15 mouse cellular contexts compared by ENCODE assay signal in the genomic region with DNA sequence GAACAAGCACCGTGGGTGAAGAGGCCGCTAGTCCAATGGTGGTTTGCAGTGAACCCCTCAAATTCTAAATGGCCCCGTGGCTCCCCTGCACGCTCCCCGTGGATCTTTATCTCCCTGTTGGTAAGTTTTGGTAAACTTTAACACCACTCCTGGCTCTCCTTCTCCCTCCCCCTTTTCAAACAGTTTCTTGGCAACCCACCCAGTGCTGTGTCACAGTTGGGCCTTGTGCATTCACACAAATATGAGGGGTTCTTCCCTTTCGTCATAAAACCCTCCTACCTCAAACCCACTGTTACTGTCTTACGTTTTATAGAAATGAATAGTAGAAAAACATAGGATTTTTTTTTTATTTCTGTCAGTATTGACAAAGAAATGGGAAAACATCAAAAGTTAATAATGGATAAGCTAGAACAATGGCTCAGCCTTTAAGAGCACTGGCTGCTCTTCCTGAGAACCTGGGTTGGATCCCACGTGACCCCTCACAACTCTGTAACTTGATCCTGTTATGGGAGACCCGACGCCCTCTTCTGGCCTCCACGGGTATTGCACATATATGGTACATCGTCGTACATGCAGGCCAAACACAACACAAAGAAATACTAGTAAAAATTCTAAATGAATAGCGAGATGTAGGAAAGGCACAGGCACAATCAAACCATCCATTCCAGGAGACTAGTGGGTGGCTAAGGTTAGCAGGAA.
A peak's percentile ranks its signal among the peaks of the same experiment; 100 is the strongest.
DNase-seq lines count a peak whose midpoint lies in the region; ATAC-seq and TF ChIP-seq lines count a peak whose summit lies in the region.
"Had no signal": no experiment of that assay in that cellular context is flagged by ENCODE, and none has a peak within 500 bp of the region (broad histone marks: within the 10 kb centered on the region; RNA-seq: fewer than 3 reads in every experiment).

No protein-coding gene starts in this region.

- H3K36me3 ChIP-seq in intestine, postnatal 0 days (ENCODE audit: control insufficient read depth, insufficient read depth), result no peaks in the 10 kb centered on the region
- H3K36me3 ChIP-seq in intestine, embryonic 15.5 days, result no peaks in the 10 kb centered on the region
- no peaks in the 10 kb centered on the region for H3K36me3 ChIP-seq in ES-Bruce4 (ENCODE audit: control insufficient read depth, insufficient read depth, low read length, poor library complexity, severe bottlenecking)
- H3K36me3 ChIP-seq: embryonic facial prominence, embryonic 13.5 days; heart, embryonic 12.5 days had no signal

- no peak overlapping the region for H3K27ac ChIP-seq in intestine, postnatal 0 days (ENCODE audit: low read depth, low read length)
- no peak overlapping the region for H3K27ac ChIP-seq in intestine, embryonic 15.5 days
- no peak overlapping the region for H3K27ac ChIP-seq in ES-Bruce4 (ENCODE audit: insufficient read depth, low read length)
- no peak overlapping the region for H3K27ac ChIP-seq in cortical plate, adult 2 months (ENCODE audit: insufficient read depth, low read length)
- H3K27ac ChIP-seq: embryonic facial prominence, embryonic 13.5 days had no signal

- no peak for TF ChIP-seq POLR2A in ES-Bruce4 (IDR thresholded peaks at IDR 0.05; ENCODE audit: insufficient read depth, low read length)
- no peak for TF ChIP-seq POLR2A in cortical plate, adult 2 months (IDR thresholded peaks at IDR 0.05; ENCODE audit: extremely low read depth, insufficient read depth, low read length)

- intact Hi-C loops in heart, postnatal 10 days (cut with DNase I), result no loop called here

- no peaks in the 10 kb centered on the region for H3K9me3 ChIP-seq in intestine, postnatal 0 days (ENCODE audit: control insufficient read depth)
- H3K9me3 ChIP-seq in intestine, embryonic 15.5 days, result no peaks in the 10 kb centered on the region
- H3K9me3 ChIP-seq in ES-Bruce4 (replicated peaks; ENCODE audit: control insufficient read depth, insufficient read depth, low read length, poor library complexity, severe bottlenecking), result no peaks in the 10 kb centered on the region; the same call in 1 of the 2 replicates
- H3K9me3 ChIP-seq: embryonic facial prominence, embryonic 13.5 days; heart, embryonic 12.5 days had no signal

- no peak overlapping the region for H3K4me3 ChIP-seq in intestine, postnatal 0 days (ENCODE audit: low read depth, low read length)
- no peak overlapping the region for H3K4me3 ChIP-seq in intestine, embryonic 15.5 days (replicated peaks)
- H3K4me3 ChIP-seq in ES-Bruce4 (ENCODE audit: low read depth, low read length), result no peak overlapping the region
- H3K4me3 ChIP-seq in cortical plate, adult 2 months (ENCODE audit: insufficient read depth, low read length), result no peak overlapping the region
- H3K4me3 ChIP-seq: embryonic facial prominence, embryonic 13.5 days; heart, embryonic 12.5 days; myocyte had no signal

- H3K9ac ChIP-seq in intestine, postnatal 0 days (ENCODE audit: low read depth, low read length), result no peak overlapping the region
- no peak overlapping the region for H3K9ac ChIP-seq in intestine, embryonic 15.5 days
- no peak overlapping the region for H3K9ac ChIP-seq in ES-Bruce4 (ENCODE audit: low read depth, poor library complexity, severe bottlenecking)
- H3K9ac ChIP-seq: embryonic facial prominence, embryonic 13.5 days; heart, embryonic 12.5 days had no signal

- H3K4me1 ChIP-seq in intestine, postnatal 0 days (replicated peaks; ENCODE audit: control insufficient read depth, insufficient read depth, low read length), result no peaks in the 10 kb centered on the region
- H3K4me1 ChIP-seq in intestine, embryonic 15.5 days (replicated peaks), result no peaks in the 10 kb centered on the region
- no peaks in the 10 kb centered on the region for H3K4me1 ChIP-seq in ES-Bruce4 (ENCODE audit: control insufficient read depth, insufficient read depth, low read length)
- H3K4me1 ChIP-seq in cortical plate, adult 2 months (ENCODE audit: control insufficient read depth, insufficient read depth, low read length), result no peaks in the 10 kb centered on the region

- no peak overlapping the region for H3K4me2 ChIP-seq in intestine, postnatal 0 days (replicated peaks; ENCODE audit: low read depth)
- no peak overlapping the region for H3K4me2 ChIP-seq in intestine, embryonic 15.5 days (replicated peaks)
- H3K4me2 ChIP-seq: embryonic facial prominence, embryonic 13.5 days; heart, embryonic 12.5 days had no signal

- ATAC-seq in intestine, postnatal 0 days, result no peak
- ATAC-seq in intestine, embryonic 15.5 days, result no peak
- ATAC-seq in erythroid progenitor cell, adult 5-6 weeks (replicated peaks; ENCODE audit: low FRiP score, poor library complexity, severe bottlenecking), result no peak
- ATAC-seq: intestine, embryonic 16.5 days had no signal

- peak; percentile 50 for TF ChIP-seq CTCF in intestine, postnatal 0 days (IDR thresholded peaks at IDR 0.05; ENCODE audit: low read depth)
- TF ChIP-seq CTCF in ES-Bruce4 (IDR thresholded peaks at IDR 0.05; ENCODE audit: low read depth, low read length), result peak; percentile 50
- TF ChIP-seq CTCF in cortical plate, adult 2 months (IDR thresholded peaks at IDR 0.05; ENCODE audit: extremely low read depth, insufficient read depth, low read length), result 0 out of 2 replicates have a peak, but pooled peaks have one; percentile 3

- H3K27me3 ChIP-seq in intestine, postnatal 0 days (replicated peaks; ENCODE audit: control insufficient read depth, insufficient read depth, low read length), result no peaks in the 10 kb centered on the region
- H3K27me3 ChIP-seq in intestine, embryonic 15.5 days (replicated peaks), result no peaks in the 10 kb centered on the region
- no peaks in the 10 kb centered on the region for H3K27me3 ChIP-seq in ES-Bruce4 (ENCODE audit: control insufficient read depth, insufficient read depth, low read length, poor library complexity, severe bottlenecking)
- H3K27me3 ChIP-seq: embryonic facial prominence, embryonic 13.5 days; heart, embryonic 12.5 days had no signal

- no peak for TF ChIP-seq EP300 in ES-Bruce4 (IDR thresholded peaks at IDR 0.05; ENCODE audit: insufficient read depth, low read depth, low read length)

- DNase-seq in 3T3-L1 (ENCODE audit: low read depth, low spot score), result peak; percentile 52
- DNase-seq in heart, postnatal 10 days, result no peak
- DNase-seq in retina, embryonic 14.5 days (ENCODE audit: low spot score), result no peak
- DNase-seq: layer of hippocampus, postnatal 36 days; lung, postnatal 36 days; thymus, adult 2 months had no signal

- WGBS in intestine, postnatal 0 days, result 72% methylated on average over 14 of the region's 14 CpGs
- 81% methylated on average over 14 of the region's 14 CpGs for WGBS in intestine, embryonic 15.5 days
